Mouse (Mus musculus) heart, adult 18-20 months (tissue): ENCODE measurements at regions not wholly inside any gene's neighbourhood (a gene's known extent, or its start where the extent isn't known, plus 50 kb on each side); places are given as distances from the start of the nearest gene placed in this dataset.
A peak's percentile ranks its signal among the peaks of the same experiment; 100 is the strongest.

Source experiments
- DNase-seq, 2 experiments: peaks; one replicate each; pipeline ENCODE4 v3.0.0; 2021 to 2022; ENCODE audit warnings: mixed read lengths in 1 of 2

DNA sequence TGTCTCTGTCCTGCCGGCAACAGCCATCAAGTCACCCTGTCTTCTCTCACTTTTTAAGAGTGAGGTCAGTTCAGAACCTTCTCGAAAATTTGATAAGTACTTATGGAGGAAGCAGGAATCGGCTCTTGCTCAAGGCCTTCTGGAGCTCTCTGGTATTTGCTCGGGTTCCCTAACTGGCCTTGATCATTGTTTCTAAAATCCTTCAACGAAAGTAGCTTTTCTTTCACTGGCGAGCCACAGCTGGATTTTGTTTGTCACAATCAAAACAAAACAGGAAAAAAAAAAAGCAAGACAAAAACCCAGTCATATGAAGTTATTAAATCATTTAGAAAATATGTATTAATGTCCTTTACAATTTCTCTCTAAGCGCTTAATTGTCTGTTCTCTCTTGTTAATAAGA is 156.6 kb upstream of the Tex13c2 start:
- DNase-seq, result no peak

DNA sequence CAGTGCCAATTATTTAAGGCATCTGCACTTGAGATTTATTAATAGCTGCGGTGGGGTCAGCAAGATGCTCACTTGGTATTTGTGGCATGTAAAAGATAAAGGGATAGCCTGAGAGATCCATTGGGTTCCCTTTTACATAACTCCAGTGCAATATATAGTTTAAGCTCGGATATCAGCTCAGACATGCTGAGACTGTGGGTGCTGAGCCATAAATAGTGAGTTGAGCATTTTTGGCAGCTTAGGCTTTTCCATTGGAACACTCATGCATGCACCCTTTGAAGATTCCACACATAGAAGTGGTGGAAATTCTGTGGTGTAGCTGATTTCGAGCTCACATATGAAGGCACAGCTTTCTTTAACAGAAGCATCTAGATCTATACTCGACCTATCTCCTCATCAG is 155.9 kb upstream of the Tex13c2 start:
- no peak for DNase-seq

DNA sequence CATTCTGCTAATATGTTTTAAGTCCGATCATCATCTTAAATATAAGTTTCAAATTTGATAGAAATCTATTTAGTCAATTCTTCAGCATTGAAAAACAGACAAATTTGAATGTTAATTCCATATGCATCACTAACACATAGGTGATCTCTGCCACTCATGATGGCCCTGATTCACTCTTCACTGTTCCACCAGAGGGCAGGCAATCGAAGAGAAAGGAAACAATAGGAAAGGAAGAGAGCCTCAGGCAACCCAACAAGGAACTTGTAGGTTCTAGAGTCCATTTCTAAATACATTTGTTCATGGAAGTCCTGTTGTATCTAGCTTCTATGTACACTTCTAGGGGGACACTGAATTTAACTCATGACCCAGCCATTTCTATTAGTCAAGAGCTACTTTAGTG is 154.7 kb upstream of the Tex13c2 start:
- DNase-seq, result no peak

DNA sequence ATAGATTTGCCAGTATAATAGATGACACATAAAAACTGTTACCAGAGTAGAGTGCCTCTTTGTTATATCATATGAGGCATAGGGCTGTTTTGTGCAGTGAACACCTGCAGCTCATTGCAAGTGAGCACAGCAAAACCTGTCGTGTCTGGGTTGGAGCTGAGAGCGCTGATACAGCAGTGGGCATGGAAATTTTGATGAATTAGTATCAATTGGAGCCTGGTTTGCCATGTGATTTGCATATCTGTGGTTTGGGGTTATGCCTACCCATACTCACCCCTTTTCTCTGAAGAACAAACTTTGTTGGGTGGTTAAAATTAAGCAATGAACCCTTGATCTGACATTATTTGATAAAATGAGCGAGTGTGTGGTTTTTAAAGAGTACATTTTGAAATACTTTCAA is 152.7 kb upstream of the Tex13c2 start:
- no peak for DNase-seq

DNA sequence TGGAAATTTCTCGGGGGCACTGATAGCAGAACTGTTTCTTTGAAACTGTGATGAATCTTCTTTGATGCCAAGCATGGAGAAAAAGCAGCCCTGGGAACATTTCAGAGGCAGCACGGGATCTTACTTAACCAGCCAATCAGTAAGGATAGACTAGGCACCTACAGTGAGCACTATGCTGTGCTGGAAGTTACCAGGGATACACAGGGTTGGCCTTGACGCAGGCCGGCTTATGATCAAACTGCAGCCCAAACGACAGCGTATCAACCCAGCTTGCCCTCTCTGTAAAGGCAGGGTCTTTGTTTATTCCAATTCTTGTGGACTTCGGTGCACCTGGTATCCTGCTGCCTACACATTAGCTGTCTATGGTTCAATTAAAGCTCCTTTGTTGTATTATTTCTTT is 147.1 kb upstream of the Tex13c2 start:
- DNase-seq, result no peak

DNA sequence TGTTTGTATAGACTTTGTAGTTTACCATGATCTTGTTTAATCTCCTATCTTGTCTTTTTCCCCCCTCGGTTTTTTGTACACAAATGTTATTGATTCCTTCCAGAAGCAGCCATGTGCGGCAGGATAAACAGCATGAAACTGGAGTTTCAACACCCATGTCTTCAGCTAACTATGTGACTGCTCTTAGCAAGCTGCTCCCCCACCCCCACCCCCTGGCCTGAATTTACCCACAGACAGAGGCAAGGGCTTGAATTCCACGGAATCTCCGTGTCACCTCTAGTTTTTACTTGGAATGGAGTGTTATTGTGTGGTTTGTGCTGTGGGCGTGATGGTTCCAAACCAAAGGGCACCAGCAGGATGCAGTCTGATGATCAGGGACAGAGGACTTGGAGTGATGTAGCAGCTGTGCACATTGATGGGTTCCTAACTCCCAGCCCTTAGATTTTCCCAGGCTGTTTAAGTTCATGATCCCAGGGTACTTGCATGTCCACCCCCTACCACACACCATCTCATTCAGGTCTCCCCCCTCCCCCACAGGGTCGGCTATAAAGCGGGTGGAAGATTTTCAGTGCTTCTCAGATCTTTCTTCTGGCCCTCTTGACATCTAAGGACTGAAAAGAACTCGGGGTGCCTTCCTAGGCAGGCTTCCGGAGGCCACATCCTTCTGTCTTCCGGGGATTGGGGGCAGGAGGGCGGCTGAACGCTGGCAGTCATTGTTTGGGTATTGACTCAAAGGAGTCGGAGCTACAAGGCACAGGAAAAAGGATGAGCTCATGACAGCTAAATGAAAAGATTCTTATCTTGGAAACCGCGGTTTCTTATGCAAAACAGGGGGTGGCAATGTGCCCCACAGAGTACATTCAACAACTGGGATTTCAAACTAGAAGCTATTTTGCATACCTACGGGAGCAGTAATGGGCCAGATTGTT is 146.3 kb upstream of the Tex13c2 start:
- DNase-seq, result no peak

DNA sequence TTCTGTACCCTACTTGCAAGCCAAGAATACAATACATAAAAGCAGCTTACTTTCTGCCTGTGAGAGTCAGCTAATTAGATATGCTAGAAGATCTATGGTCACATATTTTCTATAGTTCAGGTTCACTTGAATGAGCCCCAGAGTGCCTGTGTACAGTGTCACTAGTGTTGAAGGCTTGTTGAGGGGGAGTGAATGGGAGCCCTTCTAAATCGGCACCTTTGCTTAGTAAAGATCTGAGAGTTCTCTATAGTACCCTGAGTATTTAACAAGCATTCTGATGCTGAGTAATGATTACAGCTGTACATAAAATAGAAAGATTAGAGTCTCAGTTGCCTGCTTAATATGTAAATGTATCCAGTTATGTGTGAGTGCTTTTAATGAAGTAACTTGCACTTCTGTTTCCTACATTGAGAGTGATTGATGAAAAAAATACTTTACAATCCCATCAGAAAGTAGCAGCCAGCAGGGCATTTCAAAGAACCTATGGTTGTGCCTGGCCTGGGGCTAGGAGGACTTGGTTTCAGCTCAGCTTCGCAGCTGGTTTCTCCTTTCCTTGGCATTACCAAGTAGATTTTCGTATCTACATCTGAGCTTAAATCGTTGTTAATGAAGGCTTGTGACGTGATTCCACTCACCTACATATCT is 136.8 kb upstream of the Tex13c2 start:
- no peak for DNase-seq

DNA sequence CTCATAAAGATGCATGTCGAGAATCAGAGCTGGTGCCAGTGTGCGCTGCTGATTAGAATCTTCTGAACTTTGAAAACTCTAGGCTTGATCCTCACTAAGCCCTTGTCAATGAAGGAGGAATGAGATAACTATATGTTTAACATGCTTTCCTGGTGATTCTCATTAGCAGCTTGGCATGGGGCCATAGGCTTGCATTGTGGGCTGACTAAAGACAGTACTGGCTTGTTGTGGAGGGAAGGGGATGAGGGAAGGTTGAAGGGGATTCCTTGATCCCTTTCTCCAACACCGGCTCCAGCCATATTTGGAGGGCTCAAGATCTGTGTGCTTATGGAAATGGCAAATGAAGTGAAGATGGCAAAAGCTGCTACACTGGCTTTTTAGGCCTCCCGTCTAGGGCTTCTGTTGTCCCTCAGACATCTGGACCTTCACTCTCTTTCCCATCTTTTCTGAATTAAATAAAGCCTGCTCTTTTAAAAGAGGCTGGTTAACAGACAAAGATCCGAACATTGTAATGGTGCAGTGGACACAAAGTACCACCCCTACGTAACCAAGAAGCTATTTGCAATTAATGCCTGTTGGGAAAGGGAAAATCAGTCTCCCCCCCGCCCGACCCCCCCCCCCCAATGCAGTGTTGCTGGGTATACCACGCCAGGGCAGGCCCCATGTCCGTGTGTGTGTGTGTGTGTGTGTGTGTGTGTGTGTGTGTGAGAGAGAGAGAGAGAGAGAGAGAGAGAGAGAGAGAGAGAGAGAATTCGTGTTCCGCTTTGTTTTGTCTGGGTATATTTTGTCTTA is 129.9 kb upstream of the Tex13c2 start:
- no peak for DNase-seq

DNA sequence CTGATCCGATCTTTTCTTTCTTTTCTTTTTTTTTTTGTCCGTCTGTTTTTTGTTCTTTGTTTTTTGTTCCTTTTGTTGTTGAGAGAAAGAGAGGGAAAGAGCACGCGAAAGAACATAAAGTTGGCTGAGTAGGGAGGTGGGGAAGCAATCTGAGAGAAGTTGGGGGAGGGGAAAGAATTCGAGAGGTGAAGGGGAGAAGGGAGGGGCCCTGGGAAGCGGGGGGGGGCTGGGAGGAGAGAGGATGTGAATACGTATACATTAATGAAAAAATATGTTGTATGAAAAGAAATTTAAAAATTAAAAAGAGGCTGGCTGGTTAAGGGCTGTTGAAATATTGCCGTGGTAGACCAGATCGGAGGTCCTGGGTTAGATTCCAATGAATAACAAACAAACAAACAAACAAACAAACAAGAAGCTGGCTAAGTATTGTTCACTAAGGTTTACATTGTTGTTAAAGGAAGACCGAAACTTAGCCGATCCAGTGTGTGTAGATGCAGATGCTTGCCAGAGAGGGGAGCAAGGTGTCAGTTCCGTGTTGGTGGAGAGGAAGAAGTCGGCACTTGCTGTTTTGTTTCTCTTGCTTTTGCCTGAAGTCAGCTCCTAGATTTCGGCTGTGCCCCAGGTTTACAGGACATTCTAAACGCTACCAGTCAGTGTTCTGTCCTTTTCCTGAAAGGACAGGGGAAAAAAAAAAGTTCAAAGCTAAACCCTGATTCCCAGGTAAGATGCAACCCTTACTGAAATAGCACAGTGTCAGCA is 129.1 kb upstream of the Tex13c2 start:
- DNase-seq, result peak; percentile 14 to 26

DNA sequence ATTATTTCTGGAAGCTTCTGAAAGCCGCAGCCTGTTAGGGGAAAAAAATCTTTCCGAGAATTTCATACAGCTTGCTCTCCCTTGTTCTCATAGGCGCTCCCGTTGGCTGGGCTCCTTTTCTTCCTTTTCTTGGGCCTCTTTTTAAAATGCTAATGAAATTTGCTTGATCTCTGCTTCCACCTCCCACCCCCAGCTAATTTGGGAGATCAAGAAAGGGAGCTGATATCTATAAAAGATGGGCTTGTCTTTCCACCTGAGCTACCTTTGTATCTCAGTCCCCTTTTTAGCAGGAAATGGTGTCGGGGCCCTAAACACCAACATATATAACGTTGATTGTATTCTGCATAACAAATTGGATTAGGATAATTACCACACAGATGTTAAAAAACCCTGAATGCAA is 128.5 kb upstream of the Tex13c2 start:
- no peak for DNase-seq

DNA sequence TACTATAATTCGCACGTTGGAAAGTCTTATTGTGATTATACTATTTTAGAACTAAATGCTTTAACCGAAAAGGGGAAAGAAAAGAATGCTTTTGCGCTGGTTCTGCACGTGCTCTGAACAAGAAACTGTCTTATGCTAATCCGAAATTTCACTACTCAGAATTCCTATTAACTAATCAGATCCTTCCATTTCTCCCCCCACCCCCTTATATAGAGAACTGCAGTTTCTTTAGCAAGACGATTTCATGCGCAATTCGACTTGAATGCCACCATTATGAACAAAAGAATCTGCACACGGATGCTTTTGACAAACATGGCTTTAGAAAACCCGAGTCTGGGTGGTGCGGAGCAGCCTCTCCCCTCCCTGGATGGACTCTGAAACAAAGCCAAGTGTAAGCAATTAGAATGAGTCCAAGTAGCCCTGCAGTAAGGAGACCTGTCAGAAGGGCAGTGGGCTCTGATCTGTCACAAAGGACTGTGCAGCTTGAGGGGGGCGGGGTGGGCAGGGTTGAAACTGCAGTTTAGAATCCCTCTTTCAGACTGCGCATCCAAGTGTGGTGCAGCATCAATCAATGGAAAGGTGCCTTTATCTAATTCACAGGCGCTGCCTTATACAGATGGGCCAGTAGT is 128.0 kb upstream of the Tex13c2 start:
- no peak for DNase-seq

DNA sequence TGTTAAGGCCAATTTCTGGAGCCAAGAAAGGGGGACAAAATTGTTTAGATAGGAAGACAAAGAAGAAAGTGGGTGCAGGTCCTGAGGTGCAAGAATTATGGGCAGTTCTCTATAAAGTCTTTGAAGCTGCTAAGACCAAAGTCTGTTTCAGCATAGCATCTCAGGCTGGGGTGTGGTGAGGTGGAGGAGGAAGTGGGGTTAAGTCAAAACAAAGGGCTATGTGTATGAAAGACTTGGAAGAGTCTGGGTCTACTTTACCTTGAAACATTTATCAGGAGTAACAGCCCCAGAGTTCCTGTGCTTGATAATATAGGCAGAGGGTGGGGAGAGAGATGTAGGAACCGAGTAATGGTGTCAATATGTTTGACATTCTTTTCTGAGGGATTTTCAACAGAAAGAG is 125.4 kb upstream of the Tex13c2 start:
- no peak for DNase-seq

DNA sequence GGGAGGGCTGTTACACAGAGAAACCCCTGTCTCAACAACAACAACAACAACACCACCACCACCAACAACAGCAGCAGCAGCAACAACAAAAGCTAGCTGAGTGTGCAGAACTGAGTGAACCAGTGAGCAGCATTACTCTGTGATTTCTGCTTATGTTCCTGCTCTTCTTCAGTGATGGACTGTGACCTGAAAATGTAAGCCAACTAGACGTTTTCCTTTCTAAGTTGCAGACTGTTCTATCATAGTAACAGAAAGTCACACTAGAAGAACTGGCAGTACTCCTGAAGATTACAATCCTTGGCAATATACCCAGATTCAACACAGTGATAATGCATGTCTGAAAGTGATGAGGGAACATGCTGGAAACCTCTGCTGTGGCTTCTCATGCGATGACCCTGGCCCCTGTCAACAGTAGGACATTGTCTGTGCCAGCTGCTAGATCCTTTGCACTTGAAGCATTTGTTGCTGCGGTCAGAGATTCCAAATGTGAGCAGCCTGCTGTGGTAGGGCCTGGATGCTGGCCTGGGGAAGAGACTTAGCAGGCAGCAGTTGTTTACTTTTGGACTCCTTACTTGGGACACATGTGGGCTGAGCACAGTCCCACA is 115.6 kb upstream of the Tex13c2 start:
- DNase-seq, result peak; percentile 40 to 67

DNA sequence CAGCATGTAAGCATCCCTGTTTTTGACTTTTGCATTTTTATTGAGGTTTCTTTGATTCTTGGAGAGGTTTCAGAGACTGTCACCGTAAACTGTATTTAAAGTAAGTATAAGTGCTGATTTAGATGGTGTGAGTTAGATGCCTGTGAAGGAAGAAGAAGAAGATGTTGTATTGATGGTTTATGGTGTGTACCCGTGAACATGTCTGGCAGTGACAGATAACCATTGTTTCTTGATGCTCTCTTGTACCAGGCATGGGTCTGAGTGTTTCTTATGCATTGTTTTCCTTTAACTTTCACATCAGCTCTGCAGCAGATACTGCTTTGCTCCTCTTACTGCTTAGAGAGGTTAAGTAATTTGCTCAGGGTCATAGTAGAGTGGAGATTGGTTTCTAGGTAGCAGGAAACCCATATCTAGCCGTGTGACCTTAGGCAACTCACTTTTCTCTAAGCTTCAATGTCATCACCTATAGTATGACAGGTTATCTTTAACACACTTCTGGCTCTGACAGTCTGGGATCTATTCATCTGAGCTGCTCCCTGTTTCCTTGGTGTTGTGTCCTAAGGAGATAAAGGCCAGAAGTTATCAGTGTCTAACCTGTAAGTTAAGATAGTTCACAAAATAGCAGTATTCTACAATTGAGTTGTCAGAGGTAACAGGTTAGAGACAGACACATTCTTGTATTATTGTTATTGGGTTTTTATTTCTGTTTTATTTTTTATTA is 95.5 kb upstream of the Tex13c2 start:
- DNase-seq, result no peak

DNA sequence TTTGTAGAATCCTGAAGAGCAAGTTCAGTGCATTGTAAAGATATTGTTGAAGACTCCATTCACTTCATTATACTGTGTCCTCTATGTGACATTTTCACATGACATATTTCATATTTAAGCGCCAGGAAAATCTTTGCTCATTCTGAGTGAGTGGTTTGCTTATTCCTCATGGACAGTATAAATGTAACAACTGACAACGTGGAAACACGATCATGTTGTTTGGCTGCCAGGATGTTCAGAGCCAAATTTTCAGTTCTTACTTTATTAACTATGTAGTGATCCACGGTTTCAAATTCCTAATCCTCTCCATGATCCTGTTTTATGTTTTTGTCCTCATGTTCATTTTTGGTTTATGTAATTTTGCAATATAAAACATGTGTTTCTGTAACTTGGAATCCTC is 93.0 kb upstream of the Tex13c2 start:
- DNase-seq, result no peak

DNA sequence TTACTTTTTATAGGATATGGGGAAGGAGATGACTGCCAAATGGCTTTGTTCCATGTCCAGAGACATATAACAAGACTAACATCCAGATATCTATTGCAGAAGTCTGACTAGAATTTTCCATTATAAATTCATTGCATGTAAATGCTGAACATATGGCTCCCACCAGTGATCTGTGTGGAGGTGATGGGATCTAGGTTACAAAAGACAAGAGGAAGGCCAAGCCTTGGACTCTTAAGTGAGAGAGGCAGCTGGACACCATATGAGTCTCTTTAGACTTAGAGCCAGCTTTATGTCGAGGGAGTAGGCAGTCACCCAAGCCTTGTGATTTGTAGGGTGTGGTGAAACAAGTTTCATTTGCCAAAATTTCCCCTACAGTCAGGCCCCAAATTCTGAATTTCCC is 90.7 kb upstream of the Tex13c2 start:
- DNase-seq, result peak; percentile 23 to 41

DNA sequence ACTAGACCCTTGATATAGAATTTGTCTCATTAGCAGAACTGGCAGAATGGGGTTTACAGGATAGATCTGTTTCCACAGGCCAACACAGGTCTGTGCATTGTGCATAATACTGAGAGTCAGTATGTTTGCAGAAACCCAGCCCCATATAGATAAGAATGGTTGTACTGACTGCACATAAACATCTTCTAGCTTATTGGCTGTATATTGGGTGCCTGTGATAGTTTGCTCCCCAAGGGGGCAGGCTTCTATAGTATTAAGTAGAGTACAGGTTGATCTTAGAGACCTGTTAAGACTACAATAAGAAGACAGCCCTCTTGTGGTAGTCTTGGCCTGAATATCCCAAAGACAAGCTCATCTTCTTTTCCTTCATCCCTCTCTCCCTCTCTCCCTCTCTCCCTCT is 90.1 kb upstream of the Tex13c2 start:
- DNase-seq, result no peak

DNA sequence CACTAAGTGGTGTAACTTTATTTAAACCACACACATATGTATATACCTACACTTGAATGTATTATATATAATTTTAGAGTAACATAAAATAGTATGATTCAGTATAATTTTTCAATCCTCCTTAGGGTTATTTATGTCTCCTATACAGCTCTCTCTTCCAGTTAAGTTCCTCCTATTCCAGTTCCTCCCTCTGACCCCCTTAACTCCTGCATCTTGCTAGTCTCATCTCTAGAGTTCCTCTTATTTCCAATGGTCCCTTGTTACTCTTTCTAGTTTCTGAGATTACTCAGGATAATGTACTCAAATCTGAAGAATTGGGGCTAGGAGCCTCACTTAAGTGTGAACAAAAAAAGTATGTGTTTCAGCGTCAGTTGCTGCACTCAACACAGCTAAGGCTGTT is 88.4 kb upstream of the Tex13c2 start:
- no peak for DNase-seq

DNA sequence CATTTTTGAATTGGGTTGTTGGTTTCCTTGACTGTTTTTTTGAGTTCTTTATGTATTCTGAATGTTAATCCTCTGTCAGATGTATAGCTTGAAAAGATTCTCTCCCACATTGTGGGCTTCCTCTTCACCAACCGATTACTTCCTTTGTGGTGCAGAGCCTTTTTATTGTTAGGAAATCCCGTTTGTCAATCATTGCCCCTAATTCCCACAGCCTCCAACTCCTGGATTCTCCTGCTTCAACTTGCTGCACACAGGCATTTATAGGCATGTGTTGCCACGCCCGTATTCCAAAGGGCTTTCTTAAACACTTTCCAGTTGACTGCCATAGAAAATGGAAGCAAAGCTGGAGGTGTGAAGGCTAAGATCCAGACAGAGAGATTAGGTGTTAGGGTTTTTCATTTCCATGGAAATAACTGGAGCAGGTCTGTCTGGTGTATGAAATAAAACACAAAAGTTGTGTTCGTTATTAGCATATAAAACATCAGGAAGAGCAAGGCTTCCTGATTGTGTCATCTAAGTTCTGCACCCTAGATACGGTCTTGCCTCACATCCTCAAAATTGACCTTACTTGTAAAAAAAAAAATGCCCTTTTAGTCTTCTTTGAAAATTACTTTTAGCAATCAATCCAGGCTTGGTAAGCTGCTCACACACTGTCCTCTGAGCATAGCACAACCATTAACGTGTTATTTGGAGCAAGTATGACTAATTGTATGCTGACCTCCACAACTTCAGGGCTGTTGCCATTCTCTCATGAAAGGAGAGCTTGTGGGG is 87.7 kb upstream of the Tex13c2 start:
- no peak for DNase-seq

DNA sequence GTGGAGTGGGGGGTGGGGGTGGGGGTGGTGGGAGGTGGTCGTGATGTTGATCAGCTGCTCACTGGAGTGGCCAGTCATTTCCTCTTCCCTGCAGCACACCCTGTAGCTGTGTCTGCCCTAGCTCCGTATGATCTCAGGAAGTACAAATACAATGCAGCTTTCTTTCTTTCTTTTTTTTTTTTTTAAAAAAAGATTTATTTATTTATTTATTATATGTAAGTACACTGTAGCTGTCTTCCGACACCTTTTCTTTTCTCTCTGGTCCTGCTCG is 87.2 kb upstream of the Tex13c2 start:
- DNase-seq, result no peak
